Mouse (Mus musculus) liver, postnatal 0 days (tissue): Measurements from ENCODE around the gene Celsr1. TPM values are rescaled to one million over a fixed set of nuclear protein-coding genes. Genes with fewer than 3 reads are reported as not detected.

Source experiments
- ATAC-seq: fragments of 200-750 bp; cut with Nextera tagmentation; 2 replicates; pipeline ENCODE4 v1.8.0; 2017; ENCODE audit warnings: mild to moderate bottlenecking, moderate library complexity
- DNase-seq: peaks from one replicate; pipeline ENCODE4 v3.0.0-alpha.2; 2016
- H3K27ac ChIP-seq: fragments of 300-500 bp; sonication (generic); 2 replicates; pipeline ENCODE4 v1.5.1; 2014; ENCODE audit warnings: antibody characterized with exemption, moderate library complexity, mild to moderate bottlenecking, low read depth
- H3K27me3 ChIP-seq: fragments of 300-500 bp; sonication (generic); 2 replicates; pipeline ENCODE4 v1.6.1; 2014; ENCODE audit warnings: low read length, control low read depth, mixed read lengths; ENCODE audit not compliant: insufficient read depth
- H3K36me3 ChIP-seq: fragments of 300-500 bp; sonication (generic); replicated peaks from 2 replicates; pipeline ENCODE4 v1.6.1; 2014; ENCODE audit warnings: mild to moderate bottlenecking, control low read depth, low read length, moderate library complexity, mixed read lengths; ENCODE audit not compliant: insufficient read depth
- H3K4me1 ChIP-seq: fragments of 300-500 bp; sonication (generic); 2 replicates; pipeline ENCODE4 v1.6.1; 2014; ENCODE audit warnings: antibody characterized with exemption, mild to moderate bottlenecking, control low read depth; ENCODE audit not compliant: insufficient read depth
- H3K4me2 ChIP-seq: fragments of 300-500 bp; sonication (generic); 2 replicates; pipeline ENCODE4 v1.6.1; 2014; ENCODE audit warnings: low read depth, mild to moderate bottlenecking, low read length, moderate library complexity, mixed read lengths
- H3K4me3 ChIP-seq: fragments of 300-500 bp; sonication (generic); 2 replicates; pipeline ENCODE4 v1.5.1; 2014; ENCODE audit warnings: low read depth, low read length
- H3K9ac ChIP-seq: fragments of 300-500 bp; sonication (generic); replicated peaks from 2 replicates; pipeline ENCODE4 v1.6.1; 2014; ENCODE audit warnings: mild to moderate bottlenecking, moderate library complexity
- H3K9me3 ChIP-seq: fragments of 300-500 bp; sonication (generic); 2 replicates; pipeline ENCODE4 v1.6.1; 2016; ENCODE audit warnings: mild to moderate bottlenecking, control low read depth, low read length, mixed read lengths
- CTCF ChIP-seq: sonication (generic); IDR thresholded peaks from 2 replicates; pipeline ENCODE4 v1.5.1; 2016; ENCODE audit warnings: antibody characterized with exemption, low read depth
- EP300 ChIP-seq: IDR thresholded peaks from 2 replicates; pipeline ENCODE4 v1.6.1; 2016; ENCODE audit warnings: antibody characterized with exemption, low read depth, mild to moderate bottlenecking
- whole genome bisulfite sequencing: fragments of 180-500 bp; shearing (Covaris S2); extraction: QIAGEN DNeasy Blood & Tissue Kit; methylation state at CpG from one replicate; pipeline ENCODE4 v1.1.7; 2014; ENCODE audit not compliant: insufficient replicate concordance; 5-methylcytosine and 5-hydroxymethylcytosine counted together
- polyA plus RNA-seq: library from polyadenylated mRNA; unstranded; fragments of >200 nt; fragmentation: Nextera tagmentation; extraction: Ambion mirVana; gene quantifications from 2 replicates; pipeline ENCODE4 v1.2.1, GENCODE M21; 2015

The Celsr1 gene
- polyA plus RNA-seq, 1 experiment from 2014 or later, result 0.09 TPM

- H3K4me1 ChIP-seq, result peaks cover 61% of the 10 kb centered on the region
- H3K9ac ChIP-seq, result peak overlapping the region; percentile 96; the same call in 1 of the 2 replicates
These were observed 27.0 kb upstream of the Celsr1 start for GRCm38 (mm10) chr15:86060581-86060980.

GRCm38 (mm10) chr15:86059835-86060380 is 26.3 kb upstream of the Celsr1 start:
- H3K4me3 ChIP-seq, result peak overlapping the region; percentile 94
- peak overlapping the region; percentile 80 for H3K27ac ChIP-seq
- H3K36me3 ChIP-seq, result no peaks in the 10 kb centered on the region
- peak overlapping the region; percentile 99 for H3K4me2 ChIP-seq
- no peak for ATAC-seq
- no peaks in the 10 kb centered on the region for H3K27me3 ChIP-seq
- no peak for DNase-seq
- TF ChIP-seq EP300 (no peak), CTCF (no peak)
- 48% methylated on average over 7 of the region's 7 CpGs for WGBS
- peaks cover 60% of the 10 kb centered on the region for H3K4me1 ChIP-seq
- no peaks in the 10 kb centered on the region for H3K9me3 ChIP-seq
- peak overlapping the region; percentile 96 for H3K9ac ChIP-seq

More at GRCm38 (mm10) chr15:86060581-86060980, 27.0 kb upstream of the Celsr1 start:
- DNase-seq (no peak), ATAC-seq (no peak)
- no peaks in the 10 kb centered on the region for H3K27me3 ChIP-seq
- H3K4me3 ChIP-seq, result peak overlapping the region; percentile 94
- 85% methylated on average over 12 of the region's 12 CpGs for WGBS
- TF ChIP-seq EP300 (no peak), CTCF (no peak)
- peaks cover under 1% of the 10 kb centered on the region; the same call in 1 of the 2 replicates for H3K36me3 ChIP-seq
- peak overlapping the region; percentile 48 for H3K27ac ChIP-seq
- no peaks in the 10 kb centered on the region for H3K9me3 ChIP-seq
- H3K4me2 ChIP-seq, result peak overlapping the region; percentile 99

- H3K27ac ChIP-seq, result peak overlapping the region; percentile 80
- peak overlapping the region; percentile 94 for H3K4me3 ChIP-seq
- TF ChIP-seq EP300, result no peak
- no peak for TF ChIP-seq CTCF
- H3K27me3 ChIP-seq, result no peaks in the 10 kb centered on the region
- H3K4me2 ChIP-seq, result peak overlapping the region; percentile 99
- no peaks in the 10 kb centered on the region for H3K36me3 ChIP-seq
- WGBS, result 1% methylated on average over 22 of the region's 49 CpGs
- ATAC-seq (peak; percentile 33), DNase-seq (no peak)
- H3K9ac ChIP-seq, result peak overlapping the region; percentile 96
- H3K4me1 ChIP-seq, result peaks cover 58% of the 10 kb centered on the region
- H3K9me3 ChIP-seq, result no peaks in the 10 kb centered on the region
These were observed 25.6 kb upstream of the Celsr1 start for GRCm38 (mm10) chr15:86058931-86059834.

- ATAC-seq (peak; percentile 86), DNase-seq (peak; percentile 91)
- WGBS, result 0% methylated on average over 21 of the region's 70 CpGs
- Histone ChIP-seq H3K9ac (peak overlapping the region; percentile 96), H3K27ac (peak overlapping the region; percentile 80), H3K36me3 (no peaks in the 10 kb centered on the region), H3K4me3 (peak overlapping the region; percentile 94), H3K27me3 (no peaks in the 10 kb centered on the region), H3K9me3 (no peaks in the 10 kb centered on the region), H3K4me1 (peaks cover 60% of the 10 kb centered on the region), H3K4me2 (peak overlapping the region; percentile 99)
- TF ChIP-seq CTCF, result no peak
- no peak for TF ChIP-seq EP300
These were observed 24.9 kb upstream of the Celsr1 start for GRCm38 (mm10) chr15:86058394-86058915.

GRCm38 (mm10) chr15:86057908-86058307 is 24.3 kb upstream of the Celsr1 start:
- WGBS, result 22% methylated on average over 7 of the region's 7 CpGs
- Histone ChIP-seq H3K36me3 (no peaks in the 10 kb centered on the region), H3K27me3 (no peaks in the 10 kb centered on the region), H3K4me3 (peak overlapping the region; percentile 94), H3K27ac (peak overlapping the region; percentile 80; the same call in 1 of the 2 replicates), H3K4me1 (peaks cover 60% of the 10 kb centered on the region), H3K9me3 (no peaks in the 10 kb centered on the region), H3K4me2 (peak overlapping the region; percentile 99), H3K9ac (peak overlapping the region; percentile 96)
- DNase-seq, result no peak
- TF ChIP-seq CTCF (no peak), EP300 (no peak)
- no peak for ATAC-seq

- Histone ChIP-seq H3K36me3 (no peaks in the 10 kb centered on the region), H3K27me3 (no peaks in the 10 kb centered on the region), H3K9ac (peak within 1 kb of the TSS; percentile 96), H3K4me3 (peak within 1 kb of the TSS; percentile 94), H3K4me2 (peak within 1 kb of the TSS; percentile 99), H3K4me1 (peaks cover 57% of the 10 kb centered on the region), H3K9me3 (no peaks in the 10 kb centered on the region), H3K27ac (peak within 1 kb of the TSS; percentile 80; the same call in 1 of the 2 replicates)
- ATAC-seq (no peak), DNase-seq (no peak)
- TF ChIP-seq EP300, result no peak
- TF ChIP-seq CTCF, result no peak
- WGBS, result 35% methylated on average over 6 of the region's 6 CpGs
These were observed 23.8 kb upstream of the Celsr1 start, which contains the start of gene Gramd4 for GRCm38 (mm10) chr15:86057413-86057812. Gramd4 (plus strand) TSS chr15:86057695.
